Mouse (Mus musculus) 3134 (cell line): ENCODE results near the gene Guca1a.
"Not testable (repeated sequence)": the region's sequence is repeated elsewhere in the genome, so short reads cannot be mapped to it uniquely, and the experiment has no call there.

ENCODE experiments used
- DNase-seq: peaks from one replicate; pipeline ENCODE4 v3.0.0-alpha.2; 2011; ENCODE audit warnings: low spot score; ENCODE audit not compliant: insufficient read length; ENCODE audit errors: extremely low read depth

Guca1a gene

GRCm38 (mm10) chr17:47421566-47421965 is 21.2 kb upstream of the Guca1a start:
- DNase-seq, result no peak

GRCm38 (mm10) chr17:47420195-47420594 is 19.8 kb upstream of the Guca1a start:
- DNase-seq, result no peak

GRCm38 (mm10) chr17:47409897-47410861 is 9.8 kb upstream of the Guca1a start:
- not testable (repeated sequence) for DNase-seq

- no peak for DNase-seq
Measured at GRCm38 (mm10) chr17:47408558-47408898, 8.1 kb upstream of the Guca1a start.

GRCm38 (mm10) chr17:47407717-47408557 is 7.6 kb upstream of the Guca1a start:
- DNase-seq, result no peak

- DNase-seq, result no peak
Measured at GRCm38 (mm10) chr17:47399091-47399490, 1.3 kb downstream of the Guca1a start.

- DNase-seq, result peak; percentile 60
Measured at GRCm38 (mm10) chr17:47395376-47395913, 4.9 kb downstream of the Guca1a start.

- DNase-seq, result no peak
Measured at GRCm38 (mm10) chr17:47394223-47394869, 6.0 kb downstream of the Guca1a start.

- DNase-seq, result no peak
Measured at GRCm38 (mm10) chr17:47386649-47387048, 13.7 kb downstream of the Guca1a start.

GRCm38 (mm10) chr17:47385145-47385544 is 15.2 kb downstream of the Guca1a start, which contains the start of gene Guca1b:
Gene Guca1b (plus strand): TSS chr17:47385393.
- no peak for DNase-seq

GRCm38 (mm10) chr17:47384064-47384463 is 16.3 kb downstream of the Guca1a start:
- DNase-seq, result no peak

- DNase-seq, result no peak
Measured at GRCm38 (mm10) chr17:47383266-47383665, 17.1 kb downstream of the Guca1a start.

- no peak for DNase-seq
Measured at GRCm38 (mm10) chr17:47381917-47382316, 18.5 kb downstream of the Guca1a start.

- DNase-seq, result no peak
Measured at GRCm38 (mm10) chr17:47378133-47378532, 22.3 kb downstream of the Guca1a start.

GRCm38 (mm10) chr17:47376779-47377280 is 23.6 kb downstream of the Guca1a start:
- no peak for DNase-seq

- DNase-seq, result no peak
Measured at GRCm38 (mm10) chr17:47373991-47374390, 26.4 kb downstream of the Guca1a start.

- DNase-seq, result peak; percentile 45
Measured at GRCm38 (mm10) chr17:47371451-47371850, 28.9 kb downstream of the Guca1a start.

- DNase-seq, result no peak
Measured at GRCm38 (mm10) chr17:47369087-47369443, 31.3 kb downstream of the Guca1a start.

GRCm38 (mm10) chr17:47368401-47369086 is 31.8 kb downstream of the Guca1a start, which contains the start of gene Mrps10:
Gene Mrps10 (plus strand): TSS chr17:47368887.
- peak; percentile 89 for DNase-seq

GRCm38 (mm10) chr17:47361343-47361742 is 39.0 kb downstream of the Guca1a start:
- no peak for DNase-seq
